Mouse (Mus musculus): ENCODE measurements at regions not wholly inside any gene's neighbourhood (a gene's known extent, or its start where the extent isn't known, plus 50 kb on each side); places are given as distances from the start of the nearest gene placed in this dataset.

DNA sequence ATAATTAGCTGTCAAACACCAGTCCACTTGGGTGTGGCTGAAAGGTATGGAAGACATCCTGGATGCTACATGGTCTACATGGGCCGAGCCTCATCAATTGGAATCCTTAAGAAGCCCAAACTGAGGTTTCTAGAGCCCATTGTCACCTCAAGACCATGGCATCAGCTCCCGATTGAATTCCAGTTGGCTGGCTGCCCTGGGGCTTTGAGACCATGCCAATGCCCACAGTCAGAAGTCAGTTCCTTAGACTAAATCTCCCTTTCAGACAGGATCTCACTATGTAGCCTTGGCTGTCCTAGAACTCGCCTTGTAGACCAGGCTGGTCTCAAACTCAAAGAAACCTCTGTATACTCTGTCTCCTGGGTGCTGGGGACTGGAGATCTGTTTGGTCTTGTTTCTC lies 423.8 kb downstream of the Med13l start:
- H3K36me3 ChIP-seq = no peaks in the 10 kb centered on the region
- no peak for ATAC-seq (ENCODE audit: insufficient number of reproducible peaks, insufficient read depth, low FRiP score, low TSS enrichment)
- H3K9me3 ChIP-seq = no peaks in the 10 kb centered on the region
- H3K9ac ChIP-seq = no peak overlapping the region
- peaks cover 9% of the 10 kb centered on the region for H3K27me3 ChIP-seq
- peaks cover 10% of the 10 kb centered on the region; the same call in 1 of the 2 replicates for H3K4me1 ChIP-seq
- no peak overlapping the region for H3K4me3 ChIP-seq
- H3K27ac ChIP-seq = no peak overlapping the region
- 93% methylated on average over 3 of the region's 3 CpGs for WGBS
- H3K4me2 ChIP-seq (replicated peaks) = no peak overlapping the region

DNA sequence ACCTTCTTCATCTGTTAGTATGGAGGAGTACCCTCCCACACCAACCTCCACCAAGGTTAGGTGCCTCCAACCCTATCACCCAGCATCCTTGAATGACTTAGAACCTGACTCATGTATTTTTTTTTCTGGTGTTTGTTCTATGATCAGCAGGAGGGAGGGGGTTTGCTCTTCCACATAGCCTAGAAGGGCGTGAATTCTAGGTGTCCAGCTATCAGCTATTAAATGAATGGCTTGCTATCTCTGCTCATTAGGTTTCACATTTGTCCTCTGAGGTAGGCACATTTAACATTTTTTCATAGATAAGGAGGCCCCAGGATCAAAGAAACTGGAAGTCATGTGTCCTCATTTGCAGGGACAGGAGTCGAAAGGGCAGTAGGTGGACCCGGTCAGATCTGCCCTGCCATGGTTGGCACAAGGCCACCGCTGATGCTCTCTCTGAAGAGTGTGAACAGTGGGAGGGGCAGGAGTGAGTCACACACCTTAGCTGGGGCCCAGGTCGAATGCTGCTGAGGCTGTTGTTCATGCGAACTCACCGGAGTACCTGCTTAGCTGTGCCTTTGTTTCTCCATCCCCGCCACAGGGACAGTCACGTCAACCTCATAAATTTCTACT lies 424.4 kb downstream of the Med13l start:
- Histone ChIP-seq H3K9me3 (no peaks in the 10 kb centered on the region), H3K36me3 (no peaks in the 10 kb centered on the region), H3K27me3 (peaks cover 9% of the 10 kb centered on the region), H3K4me1 (peaks cover 10% of the 10 kb centered on the region; the same call in 1 of the 2 replicates), H3K27ac (no peak overlapping the region), H3K9ac (no peak overlapping the region), H3K4me3 (no peak overlapping the region), H3K4me2 (replicated peaks) (no peak overlapping the region)
- WGBS = 92% methylated on average over 9 of the region's 9 CpGs
- no peak for ATAC-seq (ENCODE audit: insufficient number of reproducible peaks, insufficient read depth, low FRiP score, low TSS enrichment)

DNA sequence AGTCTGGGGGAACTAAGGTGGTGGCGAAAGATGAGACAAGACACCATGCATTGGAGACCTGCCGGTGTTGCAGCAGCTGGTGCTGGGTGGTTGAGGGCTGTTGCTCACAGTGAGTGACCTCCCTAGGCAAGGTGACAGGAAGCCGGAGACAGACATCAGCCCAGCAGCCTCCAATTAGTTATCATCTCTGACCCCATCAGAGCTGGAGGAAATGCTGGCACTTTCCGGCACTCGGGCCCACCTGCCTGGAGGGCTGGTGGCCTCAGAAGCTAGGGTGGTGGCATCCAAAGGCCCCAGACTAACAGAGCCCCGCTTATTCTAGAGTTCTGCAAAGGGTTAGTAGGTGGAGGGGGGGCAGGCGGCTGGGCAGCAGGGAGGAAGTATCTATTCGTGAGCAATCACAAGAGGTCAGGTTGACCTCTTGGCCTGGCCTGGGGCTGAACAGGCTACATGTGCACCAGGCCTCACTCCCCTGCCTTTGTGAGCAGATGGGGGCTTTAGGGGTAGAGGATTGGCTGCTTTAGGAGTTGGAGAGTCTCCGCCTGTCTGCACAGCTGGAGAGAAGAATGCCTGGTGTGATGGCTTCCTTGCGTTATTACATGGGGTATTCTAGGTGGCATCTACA lies 427.0 kb downstream of the Med13l start:
- ATAC-seq (ENCODE audit: insufficient number of reproducible peaks, insufficient read depth, low FRiP score, low TSS enrichment) = no peak
- Histone ChIP-seq H3K27ac (no peak overlapping the region), H3K36me3 (no peaks in the 10 kb centered on the region), H3K4me2 (replicated peaks) (no peak overlapping the region), H3K9ac (no peak overlapping the region), H3K9me3 (no peaks in the 10 kb centered on the region), H3K27me3 (peaks cover 12% of the 10 kb centered on the region; the same call in 1 of the 2 replicates), H3K4me3 (no peak overlapping the region), H3K4me1 (peaks cover 5% of the 10 kb centered on the region; the same call in 1 of the 2 replicates)
- WGBS = 24% methylated on average over 10 of the region's 10 CpGs

DNA sequence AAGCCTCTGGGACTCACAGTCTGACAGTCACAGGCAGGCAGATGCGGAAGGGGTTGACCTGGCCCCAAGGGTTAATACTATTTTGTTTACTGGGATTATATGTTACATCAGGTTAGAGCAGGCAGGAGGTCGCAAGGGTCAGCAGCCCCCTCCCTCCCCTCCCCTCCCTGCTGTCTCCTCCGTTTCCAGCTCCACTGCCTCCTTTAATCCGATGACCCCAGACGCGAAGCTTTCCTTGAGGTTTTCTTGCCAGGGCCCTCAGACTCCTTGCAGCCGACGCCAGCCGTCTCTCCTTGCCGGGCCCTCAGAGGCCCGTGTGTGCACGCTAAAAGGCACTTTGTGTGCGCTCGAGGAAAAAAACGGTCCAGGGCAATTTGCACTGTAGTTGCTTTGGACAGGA lies 438.6 kb downstream of the Med13l start:
- no peak overlapping the region for H3K27ac ChIP-seq
- no peaks in the 10 kb centered on the region for H3K36me3 ChIP-seq
- WGBS = 4% methylated on average over 15 of the region's 15 CpGs
- H3K9ac ChIP-seq = no peak overlapping the region
- no peak for ATAC-seq (ENCODE audit: insufficient number of reproducible peaks, insufficient read depth, low FRiP score, low TSS enrichment)
- H3K4me3 ChIP-seq = no peak overlapping the region
- H3K9me3 ChIP-seq = no peaks in the 10 kb centered on the region
- H3K4me1 ChIP-seq = no peaks in the 10 kb centered on the region
- H3K27me3 ChIP-seq = 0 out of 2 replicates have a peak, but pooled peaks cover 6% of the 10 kb centered on the region
- no peak overlapping the region for H3K4me2 ChIP-seq (replicated peaks)

DNA sequence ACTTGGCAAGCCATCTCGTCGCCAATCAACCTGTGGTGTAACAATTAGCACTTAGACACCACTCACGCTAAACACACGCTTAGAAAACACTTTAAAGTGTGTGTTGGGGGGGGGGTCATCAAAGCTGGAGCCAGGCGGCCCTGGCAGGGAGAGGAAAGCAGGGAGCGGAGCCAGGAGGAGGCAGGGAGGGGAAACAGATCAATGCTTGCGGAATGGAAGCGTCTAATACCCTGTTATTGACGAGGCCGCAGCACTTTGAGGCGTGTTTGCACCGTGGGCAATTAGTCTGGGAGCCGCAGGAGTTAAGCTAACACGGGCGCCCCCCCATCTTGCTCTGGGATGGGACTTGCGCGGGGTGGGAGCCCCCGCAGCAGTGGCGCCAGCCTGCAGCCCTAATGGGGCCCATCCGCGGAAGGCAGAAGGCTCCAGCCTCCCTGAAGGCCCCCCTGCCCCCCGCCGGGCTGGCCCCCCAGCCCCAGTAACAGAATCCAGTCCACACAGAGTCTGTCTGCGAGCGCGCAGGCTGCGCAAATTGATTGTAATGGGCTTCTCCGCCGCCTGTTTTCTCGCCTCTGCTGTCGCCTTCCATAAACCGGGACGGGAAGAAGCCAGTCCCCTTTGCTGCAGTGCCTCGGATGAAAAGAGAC lies 445.5 kb downstream of the Med13l start:
- 1% methylated on average over 30 of the region's 34 CpGs for WGBS
- Histone ChIP-seq H3K36me3 (no peaks in the 10 kb centered on the region), H3K27me3 (0 out of 2 replicates have a peak, but pooled peaks cover 7% of the 10 kb centered on the region), H3K4me1 (peaks cover 16% of the 10 kb centered on the region), H3K4me2 (replicated peaks) (peak overlapping the region; percentile 80), H3K4me3 (peak overlapping the region; percentile 31), H3K27ac (peak overlapping the region; percentile 42), H3K9me3 (no peaks in the 10 kb centered on the region), H3K9ac (peak overlapping the region; percentile 56)
- ATAC-seq (ENCODE audit: insufficient number of reproducible peaks, insufficient read depth, low FRiP score, low TSS enrichment) = peak; percentile 76

DNA sequence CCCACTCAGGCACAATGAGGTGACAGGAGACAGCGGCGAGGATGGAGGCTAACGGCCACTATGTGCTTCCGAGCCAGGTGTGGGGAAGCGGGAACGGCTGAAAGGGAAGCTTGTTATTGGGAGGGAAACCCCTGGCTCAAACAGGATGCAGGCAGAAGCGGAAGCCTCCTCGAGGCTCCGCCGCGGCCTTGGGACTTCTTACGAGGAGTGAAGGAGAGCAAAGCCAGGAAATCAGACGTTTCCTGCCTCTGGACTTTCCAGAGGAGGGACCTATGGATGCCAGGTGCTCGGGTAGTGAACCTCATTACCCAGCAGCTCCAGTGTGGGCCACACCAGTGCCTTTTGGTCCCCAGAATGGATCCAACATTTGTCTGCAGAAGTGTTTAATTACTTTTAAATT lies 449.6 kb downstream of the Med13l start:
- 73% methylated on average over 14 of the region's 14 CpGs for WGBS
- no peaks in the 10 kb centered on the region for H3K9me3 ChIP-seq
- H3K27ac ChIP-seq = no peak overlapping the region
- peaks cover 7% of the 10 kb centered on the region; the same call in 1 of the 2 replicates for H3K27me3 ChIP-seq
- no peak overlapping the region for H3K9ac ChIP-seq
- H3K36me3 ChIP-seq = no peaks in the 10 kb centered on the region
- no peak overlapping the region for H3K4me2 ChIP-seq (replicated peaks)
- no peak for ATAC-seq (ENCODE audit: insufficient number of reproducible peaks, insufficient read depth, low FRiP score, low TSS enrichment)
- H3K4me3 ChIP-seq = no peak overlapping the region
- peaks cover 16% of the 10 kb centered on the region for H3K4me1 ChIP-seq

DNA sequence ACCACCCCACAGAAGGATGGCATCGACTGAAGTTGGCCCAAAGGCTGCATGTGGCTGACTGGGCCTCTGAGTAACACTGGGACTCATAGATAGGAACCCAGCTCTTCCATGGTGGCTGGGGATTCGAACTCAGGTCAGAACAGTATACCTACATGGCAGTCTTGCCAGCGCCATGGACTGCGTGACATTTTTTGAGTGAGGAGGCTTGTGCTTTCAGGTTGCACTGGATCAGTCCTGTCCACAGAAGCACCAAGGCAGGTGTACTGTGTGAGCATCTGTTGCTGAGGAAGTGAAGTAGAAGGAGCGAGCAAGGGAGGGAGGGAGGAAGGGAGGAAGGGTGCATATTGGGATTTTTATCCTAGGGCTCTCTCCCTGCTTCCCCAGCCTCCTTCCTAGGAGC lies 454.7 kb downstream of the Med13l start:
- Histone ChIP-seq H3K27ac (0 out of 2 replicates have a peak overlapping the region, but pooled peaks have one; percentile 14), H3K9ac (0 out of 2 replicates have a peak overlapping the region, but pooled peaks have one; percentile 24), H3K9me3 (no peaks in the 10 kb centered on the region), H3K4me1 (peaks cover 5% of the 10 kb centered on the region), H3K27me3 (peaks cover 5% of the 10 kb centered on the region; the same call in 1 of the 2 replicates), H3K4me2 (replicated peaks) (no peak overlapping the region), H3K4me3 (no peak overlapping the region), H3K36me3 (no peaks in the 10 kb centered on the region)
- no peak for ATAC-seq (ENCODE audit: insufficient number of reproducible peaks, insufficient read depth, low FRiP score, low TSS enrichment)
- 75% methylated on average over 5 of the region's 5 CpGs for WGBS

DNA sequence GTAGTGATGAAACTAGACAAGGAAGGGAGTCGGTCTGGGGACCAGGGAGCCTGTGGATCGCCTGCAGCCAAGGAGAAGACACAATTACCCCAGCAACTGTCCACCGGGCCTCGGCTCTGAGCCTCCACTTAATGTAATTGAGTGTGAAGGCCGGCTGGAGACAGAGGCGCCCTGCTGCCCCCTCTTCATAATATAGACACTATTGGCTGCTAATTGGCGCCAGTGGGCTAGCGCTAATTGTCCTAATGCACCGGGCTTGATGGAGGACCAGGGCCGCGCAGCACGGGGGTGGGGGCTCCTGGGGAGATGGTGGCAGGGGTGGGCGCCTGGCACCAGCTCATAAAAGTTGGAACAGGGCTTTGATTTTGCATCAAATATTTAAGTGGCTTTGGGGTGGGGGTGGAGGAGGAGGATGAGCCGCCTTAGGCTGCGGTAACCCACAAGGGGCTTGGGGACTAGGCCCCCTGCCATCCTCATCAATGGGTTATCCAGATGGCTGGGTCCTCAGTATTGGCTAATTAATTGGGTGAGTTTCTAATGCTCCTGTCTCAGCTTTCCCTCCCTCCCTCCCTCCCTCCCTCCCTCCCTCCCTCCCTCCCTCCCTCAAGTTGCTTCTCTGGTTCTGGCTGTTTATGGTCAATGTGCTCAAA lies 455.3 kb downstream of the Med13l start:
- H3K27me3 ChIP-seq = peaks cover 5% of the 10 kb centered on the region; the same call in 1 of the 2 replicates
- H3K27ac ChIP-seq = no peak overlapping the region
- no peaks in the 10 kb centered on the region for H3K36me3 ChIP-seq
- H3K4me1 ChIP-seq = peaks cover 5% of the 10 kb centered on the region
- ATAC-seq (ENCODE audit: insufficient number of reproducible peaks, insufficient read depth, low FRiP score, low TSS enrichment) = peak; percentile 49; the same call in 1 of the 2 replicates
- H3K4me3 ChIP-seq = no peak overlapping the region
- H3K4me2 ChIP-seq (replicated peaks) = no peak overlapping the region
- no peaks in the 10 kb centered on the region for H3K9me3 ChIP-seq
- peak overlapping the region; percentile 24; the same call in 1 of the 2 replicates for H3K9ac ChIP-seq
- WGBS = 14% methylated on average over 15 of the region's 15 CpGs

DNA sequence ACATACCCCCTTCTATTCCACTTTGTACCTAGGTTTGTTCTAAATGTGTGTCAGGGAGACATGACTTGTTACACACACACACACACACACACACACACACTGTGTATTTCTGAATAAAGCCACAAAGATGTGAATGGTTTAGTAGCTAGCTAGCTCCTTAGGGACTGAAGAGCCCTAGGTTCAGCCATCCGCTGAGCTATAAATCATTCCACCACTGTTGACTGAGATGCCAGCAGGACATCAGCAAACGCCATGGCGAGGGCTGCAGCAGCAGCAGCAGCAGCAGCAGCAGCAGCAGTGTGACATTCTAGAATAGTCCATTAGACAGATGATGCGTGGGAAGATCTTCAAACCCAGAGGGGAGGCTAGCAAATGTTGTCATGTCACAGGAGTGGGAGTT lies 455.9 kb downstream of the Med13l start:
- Histone ChIP-seq H3K27ac (no peak overlapping the region), H3K9ac (no peak overlapping the region), H3K4me2 (replicated peaks) (no peak overlapping the region), H3K27me3 (peaks cover 5% of the 10 kb centered on the region; the same call in 1 of the 2 replicates), H3K4me1 (peaks cover 5% of the 10 kb centered on the region), H3K9me3 (no peaks in the 10 kb centered on the region), H3K4me3 (no peak overlapping the region), H3K36me3 (no peaks in the 10 kb centered on the region)
- no peak for ATAC-seq (ENCODE audit: insufficient number of reproducible peaks, insufficient read depth, low FRiP score, low TSS enrichment)
- WGBS = 50% methylated on average over 4 of the region's 4 CpGs

DNA sequence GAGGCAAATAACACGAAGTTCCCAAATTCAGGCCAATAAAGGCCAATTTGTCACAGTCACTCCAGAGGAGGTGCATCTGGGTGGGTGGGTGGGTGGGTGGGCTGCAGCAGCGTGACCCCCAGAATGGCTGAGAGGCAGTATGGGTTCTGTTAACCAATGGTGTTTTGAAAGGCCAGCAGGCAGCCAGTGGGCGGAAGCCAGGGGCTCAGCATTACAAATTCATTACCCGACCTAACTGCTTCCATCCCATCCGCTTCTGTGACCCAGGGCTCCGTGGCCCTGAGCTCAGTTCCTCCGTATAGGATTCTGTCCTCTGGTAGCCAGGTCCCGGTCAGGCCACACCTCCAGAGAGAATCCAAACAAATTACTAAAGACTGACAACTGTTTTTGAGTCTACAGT lies 463.5 kb downstream of the Med13l start:
- no peak overlapping the region for H3K27ac ChIP-seq
- no peak for ATAC-seq (ENCODE audit: insufficient number of reproducible peaks, insufficient read depth, low FRiP score, low TSS enrichment)
- H3K9me3 ChIP-seq = no peaks in the 10 kb centered on the region
- H3K4me1 ChIP-seq = peaks cover 4% of the 10 kb centered on the region; the same call in 1 of the 2 replicates
- no peak overlapping the region for H3K4me3 ChIP-seq
- peaks cover 10% of the 10 kb centered on the region for H3K27me3 ChIP-seq
- H3K36me3 ChIP-seq = no peaks in the 10 kb centered on the region
- WGBS = 29% methylated on average over 8 of the region's 8 CpGs
- no peak overlapping the region for H3K4me2 ChIP-seq (replicated peaks)
- no peak overlapping the region for H3K9ac ChIP-seq

DNA sequence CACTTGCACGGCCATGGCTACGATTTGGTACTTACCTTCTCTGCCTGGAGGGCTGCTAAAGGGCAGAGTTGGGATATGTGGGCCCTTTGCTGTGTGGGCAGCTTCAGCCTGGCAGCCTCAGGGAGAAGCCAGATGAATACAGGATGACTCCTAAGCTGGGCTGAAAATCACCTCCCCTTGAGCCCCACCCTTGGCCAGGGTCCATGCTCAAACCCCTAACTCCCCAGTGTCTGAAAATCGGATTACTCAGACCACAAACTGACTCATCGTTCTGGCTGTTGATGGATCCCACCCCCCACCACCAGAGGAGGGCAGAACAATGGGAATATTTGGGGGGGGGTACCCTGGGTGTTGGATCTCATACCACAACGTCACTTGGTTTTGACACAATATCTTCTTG lies 471.6 kb downstream of the Med13l start:
- 85% methylated on average over 5 of the region's 5 CpGs for WGBS
- H3K36me3 ChIP-seq = no peaks in the 10 kb centered on the region
- H3K27ac ChIP-seq = no peak overlapping the region
- H3K4me3 ChIP-seq = no peak overlapping the region
- no peak for ATAC-seq (ENCODE audit: insufficient number of reproducible peaks, insufficient read depth, low FRiP score, low TSS enrichment)
- no peaks in the 10 kb centered on the region for H3K4me1 ChIP-seq
- H3K9ac ChIP-seq = no peak overlapping the region
- no peak overlapping the region for H3K4me2 ChIP-seq (replicated peaks)
- H3K27me3 ChIP-seq = peaks cover 2% of the 10 kb centered on the region; the same call in 1 of the 2 replicates
- no peaks in the 10 kb centered on the region for H3K9me3 ChIP-seq
